Mouse (Mus musculus) gastrocnemius, postnatal 10 days (tissue): ENCODE results near the gene Ttc3. TPM values are rescaled to one million over a fixed set of nuclear protein-coding genes. Genes with fewer than 3 reads are reported as not detected.

Experiments
- DNase-seq: peaks from one replicate; pipeline ENCODE4 v3.0.0; 2021; ENCODE audit warnings: mixed read lengths
- total RNA-seq, 2 experiments: library from RNA; stranded (reverse); gene quantifications; 2 replicates each; pipeline ENCODE4 v1.2.3; 2021

The Ttc3 gene
- total RNA-seq, 2 experiments from 2014 or later, result 103 to 128 TPM

- DNase-seq, result no peak
Observed at GRCm38 (mm10) chr16:94507071-94507470, 136.7 kb downstream of the Ttc3 start.

GRCm38 (mm10) chr16:94508769-94509168 is 138.4 kb downstream of the Ttc3 start:
- DNase-seq, result no peak

DNA sequence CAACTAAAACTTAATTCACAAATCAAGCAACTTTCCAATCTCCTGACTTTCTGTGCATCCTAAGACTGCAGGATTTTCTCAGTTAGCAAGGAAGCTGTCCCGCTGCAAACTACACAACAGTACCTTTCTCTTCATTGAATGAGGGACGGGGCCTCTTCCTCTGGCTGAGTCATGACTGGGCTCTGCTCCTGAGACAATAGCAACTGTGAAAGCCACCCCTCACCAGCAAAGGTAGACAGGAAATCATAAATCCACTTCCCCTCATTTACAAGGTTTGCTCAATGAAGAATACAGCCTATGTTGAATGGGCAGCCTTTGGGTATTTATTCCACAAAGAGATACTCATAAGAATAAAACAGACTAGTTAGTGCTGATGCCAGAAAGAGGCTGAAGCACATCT is 139.6 kb downstream of the Ttc3 start:
- DNase-seq, result no peak

DNA sequence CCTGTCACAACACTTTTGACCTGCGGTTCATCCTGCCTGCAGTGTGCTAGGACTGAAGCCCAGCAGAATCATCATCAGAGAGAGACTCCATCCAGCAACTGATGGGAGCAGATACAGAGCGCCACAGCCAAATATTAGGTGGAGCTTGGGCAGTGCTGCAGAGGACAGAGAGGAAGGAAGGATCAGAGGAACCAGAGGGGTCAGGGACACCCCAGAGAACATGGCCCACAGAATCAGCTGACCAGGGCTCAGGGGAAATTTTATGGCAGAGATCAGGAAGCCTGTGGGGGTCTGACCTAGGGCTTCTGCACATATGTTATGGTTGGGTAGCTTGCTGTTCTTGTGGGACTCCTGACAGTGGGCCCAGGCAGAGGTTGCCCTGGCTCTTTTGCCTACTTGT is 147.2 kb downstream of the Ttc3 start:
- DNase-seq, result no peak

Other genes starting within 250 kb of the Ttc3 start
- 1 to 10 TPM; 7.0 to 7.7 TPM for gene Hlcs, start 57.0 kb upstream of the Ttc3 start, total RNA-seq
- 1 to 10 TPM; 1.9 to 3.4 TPM for gene Ripply3, start 42.2 kb upstream of the Ttc3 start, total RNA-seq
- 100 to 1,000 TPM; 144 to 146 TPM for gene Pigp, start 1.2 kb downstream of the Ttc3 start, total RNA-seq
- 10 to 100 TPM; 21.0 to 25.2 TPM for gene Vps26c, start 156.2 kb downstream of the Ttc3 start, total RNA-seq
- 10 to 100 TPM; 83.9 to 93.5 TPM for gene Dyrk1a, start 199.4 kb downstream of the Ttc3 start, total RNA-seq